Mouse (Mus musculus) right cerebral cortex, postnatal 25 days (tissue): ENCODE data around the gene Fastkd1.
A peak's percentile ranks its signal among the peaks of the same experiment; 100 is the strongest.
"Not testable (repeated sequence)": the region's sequence is repeated elsewhere in the genome, so short reads cannot be mapped to it uniquely, and the experiment has no call there.

Experiments used
- DNase-seq: peaks from one replicate; pipeline ENCODE4 v3.0.0; 2022

The Fastkd1 gene

GRCm38 (mm10) chr2:69712981-69713625, at the start of gene Fastkd1:
Fastkd1 (minus strand) TSS chr2:69713516.
- peak; percentile 89 for DNase-seq

- DNase-seq, result no peak
Measured at GRCm38 (mm10) chr2:69760980-69761379, 47.7 kb upstream of the Fastkd1 start.

- no peak for DNase-seq
Measured at GRCm38 (mm10) chr2:69745091-69745490, 31.8 kb upstream of the Fastkd1 start.

GRCm38 (mm10) chr2:69723519-69723825, 10.2 kb upstream of the Fastkd1 start:
- DNase-seq, result no peak

GRCm38 (mm10) chr2:69722650-69723518, 9.6 kb upstream of the Fastkd1 start:
- peak; percentile 95 for DNase-seq

GRCm38 (mm10) chr2:69722273-69722649, 8.9 kb upstream of the Fastkd1 start, which contains the start of gene Ppig:
Ppig (plus strand) TSS chr2:69722545.
- DNase-seq, result no peak

GRCm38 (mm10) chr2:69719121-69719520, 5.8 kb upstream of the Fastkd1 start:
- DNase-seq, result no peak

GRCm38 (mm10) chr2:69716483-69716882, 3.2 kb upstream of the Fastkd1 start:
- DNase-seq, result no peak

- no peak for DNase-seq
Measured at GRCm38 (mm10) chr2:69714126-69714525, 810 bp upstream of the Fastkd1 start.

- DNase-seq, result no peak
Measured at GRCm38 (mm10) chr2:69713626-69714014, 304 bp upstream of the Fastkd1 start.

- peak; percentile 16 for DNase-seq
Measured at GRCm38 (mm10) chr2:69712171-69712570, 1.1 kb downstream of the Fastkd1 start.

- DNase-seq, result no peak
Measured at GRCm38 (mm10) chr2:69700446-69700845, 12.9 kb downstream of the Fastkd1 start.

GRCm38 (mm10) chr2:69693501-69693900, 19.8 kb downstream of the Fastkd1 start:
- DNase-seq, result no peak

- no peak for DNase-seq
Measured at GRCm38 (mm10) chr2:69690843-69691242, 22.5 kb downstream of the Fastkd1 start.

GRCm38 (mm10) chr2:69690214-69690613, 23.1 kb downstream of the Fastkd1 start:
- DNase-seq, result no peak

- no peak for DNase-seq
Measured at GRCm38 (mm10) chr2:69684488-69684887, 28.8 kb downstream of the Fastkd1 start.

GRCm38 (mm10) chr2:69683036-69683805, 30.1 kb downstream of the Fastkd1 start:
- no peak for DNase-seq

- DNase-seq, result no peak
Measured at GRCm38 (mm10) chr2:69681931-69682330, 31.4 kb downstream of the Fastkd1 start.

GRCm38 (mm10) chr2:69679990-69680389, 33.3 kb downstream of the Fastkd1 start:
- no peak for DNase-seq

- not testable (repeated sequence) for DNase-seq
Measured at GRCm38 (mm10) chr2:69677215-69677614, 36.1 kb downstream of the Fastkd1 start.

- DNase-seq, result no peak
Measured at GRCm38 (mm10) chr2:69676713-69677112, 36.6 kb downstream of the Fastkd1 start.

GRCm38 (mm10) chr2:69675266-69675665, 38.0 kb downstream of the Fastkd1 start:
- DNase-seq, result no peak

- no peak for DNase-seq
Measured at GRCm38 (mm10) chr2:69673723-69674122, 39.6 kb downstream of the Fastkd1 start.

- DNase-seq, result no peak
Measured at GRCm38 (mm10) chr2:69669853-69670252, 43.5 kb downstream of the Fastkd1 start, which contains the start of gene Klhl41. Klhl41 (plus strand) TSS chr2:69670120.
